Mouse (Mus musculus) testis, postnatal 10 days (tissue): ENCODE measurements around the gene Eva1b.
"Not testable (repeated sequence)": the region's sequence is repeated elsewhere in the genome, so short reads cannot be mapped to it uniquely, and the experiment has no call there.

Experiments
- DNase-seq: peaks from one replicate; pipeline ENCODE4 v3.0.0; 2021; ENCODE audit warnings: low spot score

Eva1b gene

GRCm38 (mm10) chr4:126155869-126156268 lies 8.3 kb downstream of the Eva1b start:
- DNase-seq = no peak

- peak; percentile 70 for DNase-seq
These were observed 9.1 kb downstream of the Eva1b start for GRCm38 (mm10) chr4:126156617-126157016.

GRCm38 (mm10) chr4:126157562-126157961 lies 10.0 kb downstream of the Eva1b start:
- DNase-seq = no peak

GRCm38 (mm10) chr4:126159455-126159854 lies 11.9 kb downstream of the Eva1b start:
- DNase-seq = no peak

GRCm38 (mm10) chr4:126160981-126161380 lies 13.4 kb downstream of the Eva1b start:
- peak; percentile 29 for DNase-seq

GRCm38 (mm10) chr4:126161456-126161855 lies 13.9 kb downstream of the Eva1b start:
- no peak for DNase-seq

- peak; percentile 57 for DNase-seq
These were observed 14.4 kb downstream of the Eva1b start for GRCm38 (mm10) chr4:126161986-126162385.

- peak; percentile 94 for DNase-seq
These were observed 15.1 kb downstream of the Eva1b start for GRCm38 (mm10) chr4:126162544-126163066.

GRCm38 (mm10) chr4:126163067-126163659 lies 15.6 kb downstream of the Eva1b start, which contains the start of gene Sh3d21:
TSS of gene Sh3d21 (minus strand) at chr4:126163491.
- DNase-seq = no peak

- no peak for DNase-seq
These were observed 16.1 kb downstream of the Eva1b start for GRCm38 (mm10) chr4:126163685-126164084.

- not testable (repeated sequence) for DNase-seq
These were observed 17.5 kb downstream of the Eva1b start for GRCm38 (mm10) chr4:126165092-126165491.

GRCm38 (mm10) chr4:126166084-126166483 lies 18.5 kb downstream of the Eva1b start:
- no peak for DNase-seq

- no peak for DNase-seq
These were observed 21.3 kb downstream of the Eva1b start for GRCm38 (mm10) chr4:126168851-126169250.

- not testable (repeated sequence) for DNase-seq
These were observed 23.2 kb downstream of the Eva1b start for GRCm38 (mm10) chr4:126170737-126171136.

- DNase-seq = no peak
These were observed 26.3 kb downstream of the Eva1b start for GRCm38 (mm10) chr4:126173800-126174199.

- not testable (repeated sequence) for DNase-seq
These were observed 28.4 kb downstream of the Eva1b start for GRCm38 (mm10) chr4:126175980-126176379.

- no peak for DNase-seq
These were observed 33.8 kb downstream of the Eva1b start for GRCm38 (mm10) chr4:126181170-126181957.

GRCm38 (mm10) chr4:126183034-126183433 lies 35.5 kb downstream of the Eva1b start:
- no peak for DNase-seq

GRCm38 (mm10) chr4:126187096-126187495 lies 39.6 kb downstream of the Eva1b start:
- DNase-seq = no peak

GRCm38 (mm10) chr4:126190636-126191035 lies 43.1 kb downstream of the Eva1b start:
- no peak for DNase-seq

GRCm38 (mm10) chr4:126194216-126194615 lies 46.7 kb downstream of the Eva1b start:
- DNase-seq = no peak

- DNase-seq = no peak
These were observed 47.4 kb downstream of the Eva1b start for GRCm38 (mm10) chr4:126194916-126195315.

- DNase-seq = no peak
These were observed 49.9 kb downstream of the Eva1b start for GRCm38 (mm10) chr4:126197485-126197884.
